Mouse (Mus musculus): ENCODE data around the gene Cdiptos. TPM values are rescaled to one million over a fixed set of nuclear protein-coding genes. Genes with fewer than 3 reads are reported as not detected.

Gene Cdiptos
- 1.4 and 2.4 TPM in 2 replicates for polyA plus RNA-seq (2011; ENCODE audit: insufficient read depth, insufficient read length, low read depth, missing spikeins)

DNA sequence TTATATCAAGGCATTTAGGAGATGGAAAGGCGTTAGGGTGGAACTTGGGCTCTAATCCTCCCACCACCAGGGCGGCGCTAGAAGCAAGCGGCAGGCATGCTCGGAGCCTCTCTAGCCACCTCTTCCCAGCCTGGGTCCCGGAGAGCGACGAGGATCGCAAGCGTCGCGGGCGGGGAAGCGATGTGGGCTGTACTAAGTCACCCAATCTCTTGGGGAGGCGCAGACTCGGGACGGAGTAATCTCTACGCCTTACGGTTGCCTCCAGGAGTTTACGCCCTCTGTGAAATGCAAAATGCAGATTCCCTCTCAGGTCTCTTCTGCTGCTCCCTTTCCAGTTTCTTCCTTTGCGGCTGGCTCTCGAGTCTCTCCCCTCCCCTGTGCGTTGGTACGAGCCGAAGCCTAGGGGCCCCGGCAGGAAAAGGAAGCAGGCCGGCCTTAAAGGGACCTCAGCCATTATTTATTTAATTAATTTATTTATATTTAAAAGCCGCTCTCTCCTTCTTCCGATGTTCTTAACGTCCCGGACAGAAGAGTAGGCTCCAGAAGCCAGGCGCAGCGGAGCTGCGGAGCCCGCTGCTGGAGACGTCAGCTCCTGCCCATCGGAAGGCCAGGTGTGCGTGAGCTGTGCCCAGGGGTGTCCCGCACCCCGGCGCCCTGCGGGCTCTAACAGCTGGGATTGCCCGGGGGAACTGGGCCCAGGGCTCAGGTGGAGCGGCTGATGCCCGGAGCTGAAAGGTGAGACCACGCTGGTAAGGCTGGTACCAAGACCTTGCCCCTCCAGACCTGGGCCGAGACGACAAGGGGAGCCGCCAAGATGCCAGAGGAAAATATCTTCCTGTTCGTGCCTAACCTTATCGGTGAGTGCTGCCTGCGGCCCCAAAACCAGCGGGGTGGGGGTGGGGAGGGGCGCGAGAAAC, at the start of gene Cdiptos:
Gene Cdiptos, minus strand, starts transcription at position 149 of the 917 bp plus-strand sequence.
- Histone ChIP-seq H3K27me3 (ENCODE audit: control insufficient read depth, insufficient read depth, low read length, poor library complexity, severe bottlenecking) (no peaks in the 10 kb centered on the region), H3K36me3 (ENCODE audit: control insufficient read depth, insufficient read depth, low read length, poor library complexity, severe bottlenecking) (peaks cover 14% of the 10 kb centered on the region; the same call in 1 of the 2 replicates), H3K9me3 (replicated peaks; ENCODE audit: control insufficient read depth, insufficient read depth, low read length, poor library complexity, severe bottlenecking) (no peaks in the 10 kb centered on the region), H3K4me3 (ENCODE audit: low read depth, low read length) (peak within 1 kb of the TSS; percentile 92), H3K9ac (ENCODE audit: low read depth, poor library complexity, severe bottlenecking) (peak within 1 kb of the TSS; percentile 96), H3K4me1 (ENCODE audit: control insufficient read depth, insufficient read depth, low read length) (no peaks in the 10 kb centered on the region), H3K27ac (ENCODE audit: insufficient read depth, low read length) (peak within 1 kb of the TSS; percentile 62)
- TF ChIP-seq EP300 (IDR thresholded peaks at IDR 0.05; ENCODE audit: insufficient read depth, low read depth, low read length) (peak; percentile 66; the same call in 1 of the 2 replicates), CTCF (IDR thresholded peaks at IDR 0.05; ENCODE audit: low read depth, low read length) (peak; percentile 88), POLR2A (IDR thresholded peaks at IDR 0.05; ENCODE audit: insufficient read depth, low read length) (no peak)

DNA sequence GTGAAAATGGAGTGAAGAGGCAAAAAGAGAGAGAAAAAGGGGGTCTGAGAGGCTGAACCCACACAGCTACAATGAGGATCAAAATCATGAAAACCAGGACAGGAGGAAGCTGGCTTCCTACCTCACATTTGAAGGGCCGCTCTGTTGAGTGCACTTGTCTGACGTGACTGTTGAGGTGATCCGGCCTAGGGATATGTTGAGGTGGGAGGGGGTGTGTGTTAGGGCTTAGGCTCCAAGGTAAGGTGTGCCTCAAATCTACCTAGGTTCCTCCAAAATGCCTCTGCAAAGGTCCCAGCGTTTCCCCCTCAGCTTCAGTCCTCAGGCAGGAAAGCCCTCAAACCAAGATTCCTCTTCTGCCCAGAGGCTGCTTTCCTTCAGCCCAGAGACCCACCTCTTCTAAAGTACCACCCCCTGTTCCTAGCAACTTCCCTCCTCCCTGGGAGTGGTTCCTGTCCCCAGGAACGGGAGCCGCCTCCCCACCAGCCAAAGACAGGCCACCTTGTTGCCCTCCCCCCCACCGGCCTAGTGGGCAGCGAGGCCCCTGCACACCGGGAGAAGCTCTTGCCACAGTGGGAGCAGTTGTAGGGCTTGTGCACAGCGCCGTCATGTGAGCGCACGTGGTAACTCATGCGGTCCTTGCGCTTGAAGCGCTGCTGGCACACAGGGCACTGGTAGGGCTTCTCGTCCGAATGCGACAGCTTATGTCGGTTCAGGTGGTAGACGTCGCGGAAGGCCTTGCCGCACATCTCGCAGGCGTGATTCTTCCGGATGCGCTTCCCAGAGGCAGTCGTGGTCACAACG, 49.1 kb upstream of the Cdiptos start:
- no peaks in the 10 kb centered on the region for H3K9me3 ChIP-seq (replicated peaks; ENCODE audit: control insufficient read depth, insufficient read depth, low read length, poor library complexity, severe bottlenecking)
- TF ChIP-seq POLR2A (IDR thresholded peaks at IDR 0.05; ENCODE audit: insufficient read depth, low read length), result peak; percentile 62
- TF ChIP-seq CTCF (IDR thresholded peaks at IDR 0.05; ENCODE audit: low read depth, low read length), result no peak
- no peaks in the 10 kb centered on the region for H3K4me1 ChIP-seq (ENCODE audit: control insufficient read depth, insufficient read depth, low read length)
- H3K9ac ChIP-seq (ENCODE audit: low read depth, poor library complexity, severe bottlenecking), result peak overlapping the region; percentile 92
- peak overlapping the region; percentile 73 for H3K4me3 ChIP-seq (ENCODE audit: low read depth, low read length)
- H3K36me3 ChIP-seq (ENCODE audit: control insufficient read depth, insufficient read depth, low read length, poor library complexity, severe bottlenecking), result peaks cover 42% of the 10 kb centered on the region
- H3K27ac ChIP-seq (ENCODE audit: insufficient read depth, low read length), result peak overlapping the region; percentile 8
- no peaks in the 10 kb centered on the region for H3K27me3 ChIP-seq (ENCODE audit: control insufficient read depth, insufficient read depth, low read length, poor library complexity, severe bottlenecking)

DNA sequence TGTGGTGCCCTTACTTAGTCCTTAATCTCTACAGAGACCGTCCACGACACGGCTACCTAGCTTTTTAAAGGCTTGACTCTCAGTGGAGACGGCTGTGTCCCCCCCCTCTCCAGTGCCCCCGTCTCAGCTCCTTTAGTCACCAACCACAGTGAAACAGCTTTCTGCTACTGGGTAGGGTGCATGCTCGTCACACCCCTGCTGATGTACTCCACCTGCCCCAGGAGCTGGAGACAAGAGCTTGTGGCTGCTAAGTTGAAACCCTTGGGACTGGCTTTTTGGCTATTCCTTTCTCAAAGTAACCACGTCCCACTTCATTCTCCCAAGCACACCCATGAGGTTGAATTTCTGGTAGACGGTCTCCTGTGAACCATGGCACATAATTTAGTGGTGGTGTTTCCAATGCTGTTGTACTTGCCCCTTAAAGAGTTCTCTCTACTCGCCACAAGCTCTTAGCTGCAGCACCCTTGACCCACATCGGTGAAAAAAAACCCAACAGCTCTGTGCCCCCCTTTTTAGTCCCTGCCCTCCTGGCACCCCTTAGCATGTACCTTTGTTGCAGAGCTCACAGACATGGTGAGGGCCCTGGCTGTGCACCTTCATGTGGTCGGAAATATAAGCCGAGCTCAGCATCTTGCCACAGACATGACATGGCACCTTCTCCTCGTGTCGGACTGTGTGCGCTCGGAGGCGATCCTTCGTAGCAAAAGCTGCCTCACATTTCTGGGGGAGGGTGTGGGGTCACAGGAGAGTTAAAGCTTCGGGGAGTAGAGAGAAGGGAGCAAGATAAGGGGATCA, 48.2 kb upstream of the Cdiptos start:
- Histone ChIP-seq H3K4me1 (ENCODE audit: control insufficient read depth, insufficient read depth, low read length) (no peaks in the 10 kb centered on the region), H3K9me3 (replicated peaks; ENCODE audit: control insufficient read depth, insufficient read depth, low read length, poor library complexity, severe bottlenecking) (no peaks in the 10 kb centered on the region), H3K4me3 (ENCODE audit: low read depth, low read length) (peak overlapping the region; percentile 73), H3K27me3 (ENCODE audit: control insufficient read depth, insufficient read depth, low read length, poor library complexity, severe bottlenecking) (no peaks in the 10 kb centered on the region), H3K36me3 (ENCODE audit: control insufficient read depth, insufficient read depth, low read length, poor library complexity, severe bottlenecking) (peaks cover 33% of the 10 kb centered on the region), H3K27ac (ENCODE audit: insufficient read depth, low read length) (peak overlapping the region; percentile 3), H3K9ac (ENCODE audit: low read depth, poor library complexity, severe bottlenecking) (peak overlapping the region; percentile 92)
- no peak for TF ChIP-seq POLR2A (IDR thresholded peaks at IDR 0.05; ENCODE audit: insufficient read depth, low read length)

DNA sequence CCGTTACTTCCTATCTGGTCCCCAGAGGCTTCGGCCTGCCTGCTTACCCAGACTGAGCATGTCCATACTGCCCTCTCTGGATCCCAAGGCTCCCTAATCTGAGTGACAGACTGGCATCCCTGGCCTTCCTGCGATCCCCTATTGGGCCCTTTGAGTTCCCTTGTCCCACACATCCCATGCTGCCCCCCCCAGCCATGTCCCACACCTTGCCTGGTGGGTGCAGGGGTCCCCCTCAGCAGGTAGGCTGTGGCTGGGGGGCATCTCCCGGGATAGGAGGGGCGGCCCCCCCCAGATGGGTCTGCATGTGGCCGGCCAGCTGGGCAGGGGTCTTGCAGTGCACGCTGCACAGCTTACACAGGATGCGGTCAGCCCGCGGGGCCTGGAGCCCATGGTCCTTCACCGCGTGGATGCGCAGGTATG, 47.4 kb upstream of the Cdiptos start:
- peak overlapping the region; percentile 92 for H3K9ac ChIP-seq (ENCODE audit: low read depth, poor library complexity, severe bottlenecking)
- no peaks in the 10 kb centered on the region for H3K27me3 ChIP-seq (ENCODE audit: control insufficient read depth, insufficient read depth, low read length, poor library complexity, severe bottlenecking)
- TF ChIP-seq CTCF (IDR thresholded peaks at IDR 0.05; ENCODE audit: low read depth, low read length), result no peak
- TF ChIP-seq POLR2A (IDR thresholded peaks at IDR 0.05; ENCODE audit: insufficient read depth, low read length), result no peak
- TF ChIP-seq EP300 (IDR thresholded peaks at IDR 0.05; ENCODE audit: insufficient read depth, low read depth, low read length), result no peak
- H3K4me3 ChIP-seq (ENCODE audit: low read depth, low read length), result peak overlapping the region; percentile 73
- no peaks in the 10 kb centered on the region for H3K4me1 ChIP-seq (ENCODE audit: control insufficient read depth, insufficient read depth, low read length)
- H3K9me3 ChIP-seq (replicated peaks; ENCODE audit: control insufficient read depth, insufficient read depth, low read length, poor library complexity, severe bottlenecking), result no peaks in the 10 kb centered on the region
- H3K36me3 ChIP-seq (ENCODE audit: control insufficient read depth, insufficient read depth, low read length, poor library complexity, severe bottlenecking), result peaks cover 25% of the 10 kb centered on the region
- H3K27ac ChIP-seq (ENCODE audit: insufficient read depth, low read length), result no peak overlapping the region

DNA sequence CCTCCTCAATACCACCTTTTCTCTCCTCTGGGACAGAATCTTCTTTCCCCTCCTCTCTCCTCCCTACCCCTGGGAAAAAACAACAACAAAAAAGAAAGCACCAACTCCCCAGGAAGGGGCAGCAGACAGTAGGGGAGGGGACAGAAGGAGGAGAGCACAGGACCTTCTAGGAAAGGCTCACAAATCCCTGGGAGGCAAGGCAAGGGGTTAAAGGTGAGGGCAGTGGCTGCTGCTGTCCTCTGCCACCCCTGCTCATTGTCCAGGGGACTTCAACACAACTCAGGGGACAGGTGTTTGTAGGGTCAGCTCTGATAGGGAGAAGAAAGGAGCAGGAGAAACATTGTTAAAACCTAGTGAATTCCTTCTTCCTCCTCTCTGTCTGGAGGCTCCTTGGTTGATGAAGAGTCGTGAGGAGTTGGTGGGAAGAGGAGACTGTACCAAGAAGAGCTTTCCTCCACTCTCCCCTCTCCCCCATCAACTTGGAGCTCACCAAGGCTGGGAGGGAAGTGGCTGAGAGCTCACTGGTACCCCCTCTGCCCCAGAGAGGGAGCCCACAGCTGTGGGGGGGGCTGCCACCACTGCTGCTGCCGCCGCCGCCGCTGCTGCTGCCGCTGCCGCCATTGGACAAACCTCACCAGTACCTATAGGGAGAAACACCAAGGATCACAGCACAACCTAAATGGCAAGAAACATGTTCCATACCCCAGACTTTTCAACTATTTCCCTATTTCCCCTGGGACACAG, 46.8 kb upstream of the Cdiptos start:
- TF ChIP-seq POLR2A (IDR thresholded peaks at IDR 0.05; ENCODE audit: insufficient read depth, low read length) (no peak), EP300 (IDR thresholded peaks at IDR 0.05; ENCODE audit: insufficient read depth, low read depth, low read length) (no peak), CTCF (IDR thresholded peaks at IDR 0.05; ENCODE audit: low read depth, low read length) (no peak)
- H3K4me1 ChIP-seq (ENCODE audit: control insufficient read depth, insufficient read depth, low read length), result no peaks in the 10 kb centered on the region

More for the DNA sequence above, 46.8 kb upstream of the Cdiptos start:
- Histone ChIP-seq H3K9ac (ENCODE audit: low read depth, poor library complexity, severe bottlenecking) (peak overlapping the region; percentile 92), H3K4me3 (ENCODE audit: low read depth, low read length) (peak overlapping the region; percentile 73), H3K27me3 (ENCODE audit: control insufficient read depth, insufficient read depth, low read length, poor library complexity, severe bottlenecking) (no peaks in the 10 kb centered on the region), H3K9me3 (replicated peaks; ENCODE audit: control insufficient read depth, insufficient read depth, low read length, poor library complexity, severe bottlenecking) (no peaks in the 10 kb centered on the region), H3K27ac (ENCODE audit: insufficient read depth, low read length) (peak overlapping the region; percentile 37), H3K36me3 (ENCODE audit: control insufficient read depth, insufficient read depth, low read length, poor library complexity, severe bottlenecking) (peaks cover 24% of the 10 kb centered on the region)
